Mouse (Mus musculus) embryonic fibroblast, embryonic 13.5 days (primary cell): ENCODE data around the gene Dgke.

Experiments used
- CTCF ChIP-seq: IDR thresholded peaks from 2 replicates; pipeline ENCODE4 v1.5.1; 2011; ENCODE audit warnings: mild to moderate bottlenecking, control low read depth, low read length, moderate library complexity, borderline replicate concordance; ENCODE audit not compliant: insufficient read depth
- POLR2A ChIP-seq: IDR thresholded peaks from 2 replicates; pipeline ENCODE4 v1.6.1; 2011; ENCODE audit warnings: low read depth, mild to moderate bottlenecking, control low read depth, low read length, moderate library complexity

- TF ChIP-seq POLR2A: no peak
- TF ChIP-seq CTCF: no peak
These were observed 39.2 kb upstream of the Dgke start for GRCm38 (mm10) chr11:89105823-89106222.
